Mouse (Mus musculus) hindbrain, embryonic 10.5 days (tissue): Measurements from ENCODE around the gene Ccdc117. TPM values are rescaled to one million over a fixed set of nuclear protein-coding genes. Genes with fewer than 3 reads are reported as not detected.
A peak's percentile ranks its signal among the peaks of the same experiment; 100 is the strongest.
"Not testable (repeated sequence)": the region's sequence is repeated elsewhere in the genome, so short reads cannot be mapped to it uniquely, and the experiment has no call there.

Experiments used
- DNase-seq: peaks from one replicate; pipeline ENCODE4 v3.0.0-alpha.2; 2017; ENCODE audit warnings: low spot score
- H3K27ac ChIP-seq: fragments of 300-500 bp; sonication (generic); 2 replicates; pipeline ENCODE4 v1.5.1; 2016; ENCODE audit warnings: mild to moderate bottlenecking, moderate library complexity
- H3K27me3 ChIP-seq: fragments of 300-500 bp; sonication (generic); 2 replicates; pipeline ENCODE4 v1.6.1; 2016; ENCODE audit warnings: mild to moderate bottlenecking; ENCODE audit not compliant: poor library complexity, insufficient read depth, severe bottlenecking
- H3K36me3 ChIP-seq: fragments of 300-500 bp; sonication (generic); 2 replicates; pipeline ENCODE4 v1.6.1; 2016; ENCODE audit warnings: mild to moderate bottlenecking, moderate library complexity
- H3K4me1 ChIP-seq: fragments of 300-500 bp; sonication (generic); replicated peaks from 2 replicates; pipeline ENCODE4 v1.6.1; 2016; ENCODE audit warnings: mild to moderate bottlenecking
- H3K4me3 ChIP-seq: fragments of 300-500 bp; sonication (generic); 2 replicates; pipeline ENCODE4 v1.5.1; 2016; ENCODE audit warnings: mild to moderate bottlenecking, moderate library complexity
- H3K9me3 ChIP-seq: fragments of 300-500 bp; sonication (generic); 2 replicates; pipeline ENCODE4 v1.6.1; 2016; ENCODE audit warnings: mild to moderate bottlenecking, moderate library complexity
- WGBS: fragments of 180-500 bp; shearing (Covaris S2); methylation state at CpG from one replicate; pipeline ENCODE4 v1.1.7; 2016; 5-methylcytosine and 5-hydroxymethylcytosine counted together
- polyA plus RNA-seq: library from polyadenylated mRNA; unstranded; fragments of >200 nt; fragmentation: Nextera tagmentation; extraction: Ambion mirVana; gene quantifications from 2 replicates; pipeline ENCODE4 v1.2.1, GENCODE M21; 2016

Ccdc117 gene
- polyA plus RNA-seq, 1 experiment from 2014 or later = 23.0 TPM

GRCm38 (mm10) chr11:5498931-5499661, 42.9 kb downstream of the Ccdc117 start:
- Histone ChIP-seq H3K4me1 (peaks cover 7% of the 10 kb centered on the region), H3K27ac (no peak overlapping the region; the same call in 1 of the 2 replicates), H3K4me3 (no peak overlapping the region), H3K27me3 (no peaks in the 10 kb centered on the region), H3K36me3 (no peaks in the 10 kb centered on the region), H3K9me3 (no peaks in the 10 kb centered on the region)
- WGBS = 76% methylated on average over 13 of the region's 13 CpGs
- no peak for DNase-seq

- H3K27me3 ChIP-seq = no peaks in the 10 kb centered on the region
- no peak overlapping the region for H3K4me3 ChIP-seq
- H3K4me1 ChIP-seq = peaks cover 11% of the 10 kb centered on the region
- H3K27ac ChIP-seq = no peak overlapping the region
- no peaks in the 10 kb centered on the region for H3K36me3 ChIP-seq
- WGBS = 68% methylated on average over 9 of the region's 9 CpGs
- DNase-seq = no peak
- H3K9me3 ChIP-seq = no peaks in the 10 kb centered on the region
Measured at GRCm38 (mm10) chr11:5498422-5498821, 43.6 kb downstream of the Ccdc117 start.

- no peaks in the 10 kb centered on the region for H3K27me3 ChIP-seq
- no peak overlapping the region for H3K27ac ChIP-seq
- no peaks in the 10 kb centered on the region for H3K9me3 ChIP-seq
- peaks cover 11% of the 10 kb centered on the region for H3K4me1 ChIP-seq
- no peak overlapping the region for H3K4me3 ChIP-seq
- 94% methylated on average over 13 of the region's 13 CpGs for whole genome bisulfite sequencing
- no peaks in the 10 kb centered on the region for H3K36me3 ChIP-seq
- no peak for DNase-seq
Measured at GRCm38 (mm10) chr11:5496559-5497248, 45.3 kb downstream of the Ccdc117 start.

- no peaks in the 10 kb centered on the region for H3K9me3 ChIP-seq
- WGBS = 75% methylated on average over 5 of the region's 5 CpGs
- no peak overlapping the region for H3K27ac ChIP-seq
Measured at GRCm38 (mm10) chr11:5495906-5496305, 46.1 kb downstream of the Ccdc117 start.

GRCm38 (mm10) chr11:5495286-5495832, 46.6 kb downstream of the Ccdc117 start:
- H3K27ac ChIP-seq = peak overlapping the region; percentile 16; the same call in 1 of the 2 replicates
- H3K36me3 ChIP-seq = no peaks in the 10 kb centered on the region
- no peaks in the 10 kb centered on the region for H3K27me3 ChIP-seq
- H3K4me3 ChIP-seq = no peak overlapping the region
- DNase-seq = no peak
- H3K4me1 ChIP-seq = peaks cover 11% of the 10 kb centered on the region
- WGBS = 61% methylated on average over 12 of the region's 12 CpGs
- no peaks in the 10 kb centered on the region for H3K9me3 ChIP-seq

More at GRCm38 (mm10) chr11:5495906-5496305, 46.1 kb downstream of the Ccdc117 start:
- no peaks in the 10 kb centered on the region for H3K27me3 ChIP-seq
- no peak overlapping the region for H3K4me3 ChIP-seq
- no peaks in the 10 kb centered on the region for H3K36me3 ChIP-seq
- H3K4me1 ChIP-seq = peaks cover 11% of the 10 kb centered on the region
- no peak for DNase-seq

- peak; percentile 47 for DNase-seq
Measured at GRCm38 (mm10) chr11:5493869-5494268, 48.1 kb downstream of the Ccdc117 start.

GRCm38 (mm10) chr11:5491912-5492311, 50.1 kb downstream of the Ccdc117 start:
- WGBS = 70% methylated on average over 7 of the region's 7 CpGs
- H3K36me3 ChIP-seq = no peaks in the 10 kb centered on the region
- H3K27ac ChIP-seq = no peak overlapping the region
- no peaks in the 10 kb centered on the region for H3K9me3 ChIP-seq
- no peak overlapping the region for H3K4me3 ChIP-seq
- no peaks in the 10 kb centered on the region for H3K27me3 ChIP-seq
- H3K4me1 ChIP-seq = peaks cover 11% of the 10 kb centered on the region
- DNase-seq = no peak

More at GRCm38 (mm10) chr11:5493869-5494268, 48.1 kb downstream of the Ccdc117 start:
- Histone ChIP-seq H3K27me3 (no peaks in the 10 kb centered on the region), H3K4me3 (no peak overlapping the region), H3K27ac (no peak overlapping the region), H3K9me3 (no peaks in the 10 kb centered on the region), H3K36me3 (no peaks in the 10 kb centered on the region), H3K4me1 (peaks cover 11% of the 10 kb centered on the region)
- 49% methylated on average over 2 of the region's 2 CpGs for WGBS

- no peak for DNase-seq
- no peaks in the 10 kb centered on the region for H3K36me3 ChIP-seq
Measured at GRCm38 (mm10) chr11:5490989-5491656, 50.9 kb downstream of the Ccdc117 start.

GRCm38 (mm10) chr11:5489433-5489832, 52.6 kb downstream of the Ccdc117 start:
- H3K36me3 ChIP-seq, DNase-seq, H3K4me1 ChIP-seq, H3K9me3 ChIP-seq, H3K27ac ChIP-seq, H3K4me3 ChIP-seq, H3K27me3 ChIP-seq: not testable (repeated sequence)
- WGBS = 93% methylated on average over 10 of the region's 10 CpGs

More at GRCm38 (mm10) chr11:5490989-5491656, 50.9 kb downstream of the Ccdc117 start:
- Histone ChIP-seq H3K4me3 (no peak overlapping the region), H3K27me3 (no peaks in the 10 kb centered on the region), H3K4me1 (peaks cover 11% of the 10 kb centered on the region), H3K9me3 (no peaks in the 10 kb centered on the region), H3K27ac (no peak overlapping the region)
- 81% methylated on average over 10 of the region's 10 CpGs for WGBS

GRCm38 (mm10) chr11:5485193-5486011, 56.6 kb downstream of the Ccdc117 start:
- DNase-seq = peak; percentile 82
- Histone ChIP-seq H3K4me3 (peak overlapping the region; percentile 47), H3K4me1 (no peaks in the 10 kb centered on the region; the same call in 1 of the 2 replicates), H3K27ac (peak overlapping the region; percentile 47), H3K9me3 (no peaks in the 10 kb centered on the region), H3K27me3 (no peaks in the 10 kb centered on the region), H3K36me3 (no peaks in the 10 kb centered on the region)
- 23% methylated on average over 15 of the region's 15 CpGs for WGBS

GRCm38 (mm10) chr11:5482581-5482980, 59.4 kb downstream of the Ccdc117 start:
- Histone ChIP-seq H3K4me1 (no peaks in the 10 kb centered on the region; the same call in 1 of the 2 replicates), H3K27ac (no peak overlapping the region), H3K4me3 (no peak overlapping the region), H3K9me3 (no peaks in the 10 kb centered on the region), H3K27me3 (no peaks in the 10 kb centered on the region), H3K36me3 (no peaks in the 10 kb centered on the region)
- no peak for DNase-seq
- 91% methylated on average over 13 of the region's 13 CpGs for WGBS
